Mouse (Mus musculus) c-Kit-positive CD71-negative TER-119-negative erythroid progenitor cells, embryonic 14.5 days (primary cell): ENCODE measurements at regions not wholly inside any gene's neighbourhood (a gene's known extent, or its start where the extent isn't known, plus 50 kb on each side); places are given as distances from the start of the nearest gene placed in this dataset.
A peak's percentile ranks its signal among the peaks of the same experiment; 100 is the strongest.
"Not testable (repeated sequence)": the region's sequence is repeated elsewhere in the genome, so short reads cannot be mapped to it uniquely, and the experiment has no call there.

Experiments
- DNase-seq: peaks from one replicate; pipeline ENCODE4 v3.0.0-alpha.2; 2013; ENCODE audit warnings: low read depth

GRCm38 (mm10) chr5:129256136-129256535 lies 159.6 kb downstream of the Adgrd1 start:
- DNase-seq = no peak

GRCm38 (mm10) chr5:129257206-129257605 lies 160.7 kb downstream of the Adgrd1 start:
- DNase-seq = no peak

- DNase-seq = no peak
Measured at GRCm38 (mm10) chr5:129260689-129261088, 164.1 kb downstream of the Adgrd1 start.

- no peak for DNase-seq
Measured at GRCm38 (mm10) chr5:129263118-129263517, 166.6 kb downstream of the Adgrd1 start.

GRCm38 (mm10) chr5:129264363-129264762 lies 167.8 kb downstream of the Adgrd1 start:
- DNase-seq = no peak

- DNase-seq = no peak
Measured at GRCm38 (mm10) chr5:129268456-129268855, 171.9 kb downstream of the Adgrd1 start.

- no peak for DNase-seq
Measured at GRCm38 (mm10) chr5:129270051-129270472, 173.5 kb downstream of the Adgrd1 start.

- DNase-seq = no peak
Measured at GRCm38 (mm10) chr5:129281406-129281805, 184.9 kb downstream of the Adgrd1 start.

GRCm38 (mm10) chr5:129282133-129282532 lies 185.6 kb downstream of the Adgrd1 start:
- DNase-seq = no peak

GRCm38 (mm10) chr5:129282826-129283225 lies 186.3 kb downstream of the Adgrd1 start:
- no peak for DNase-seq

GRCm38 (mm10) chr5:129287481-129287880 lies 190.9 kb downstream of the Adgrd1 start:
- no peak for DNase-seq

GRCm38 (mm10) chr5:129292821-129293220 lies 196.3 kb downstream of the Adgrd1 start:
- DNase-seq = not testable (repeated sequence)

- DNase-seq = not testable (repeated sequence)
Measured at GRCm38 (mm10) chr5:129294861-129295542, 198.5 kb downstream of the Adgrd1 start.

GRCm38 (mm10) chr5:129297657-129298349 lies 201.3 kb downstream of the Adgrd1 start:
- DNase-seq = no peak

- DNase-seq = no peak
Measured at GRCm38 (mm10) chr5:129298646-129299455, 202.2 kb upstream of the Sfswap start.

GRCm38 (mm10) chr5:129299456-129299765 lies 201.6 kb upstream of the Sfswap start:
- DNase-seq = no peak

GRCm38 (mm10) chr5:129300423-129300822 lies 200.6 kb upstream of the Sfswap start:
- DNase-seq = no peak

- no peak for DNase-seq
Measured at GRCm38 (mm10) chr5:129315626-129316025, 185.4 kb upstream of the Sfswap start.

GRCm38 (mm10) chr5:129331094-129331523 lies 169.9 kb upstream of the Sfswap start:
- DNase-seq = no peak

GRCm38 (mm10) chr5:129332014-129332413 lies 169.0 kb upstream of the Sfswap start:
- DNase-seq = peak; percentile 5

- DNase-seq = no peak
Measured at GRCm38 (mm10) chr5:129338511-129338910, 162.5 kb upstream of the Sfswap start.

GRCm38 (mm10) chr5:129344038-129344437 lies 157.0 kb upstream of the Sfswap start:
- DNase-seq = no peak

- DNase-seq = no peak
Measured at GRCm38 (mm10) chr5:129350024-129350423, 151.0 kb upstream of the Sfswap start.
